Comparison of ENCODE assay signal across 12 mouse cellular contexts in the genomic region with DNA sequence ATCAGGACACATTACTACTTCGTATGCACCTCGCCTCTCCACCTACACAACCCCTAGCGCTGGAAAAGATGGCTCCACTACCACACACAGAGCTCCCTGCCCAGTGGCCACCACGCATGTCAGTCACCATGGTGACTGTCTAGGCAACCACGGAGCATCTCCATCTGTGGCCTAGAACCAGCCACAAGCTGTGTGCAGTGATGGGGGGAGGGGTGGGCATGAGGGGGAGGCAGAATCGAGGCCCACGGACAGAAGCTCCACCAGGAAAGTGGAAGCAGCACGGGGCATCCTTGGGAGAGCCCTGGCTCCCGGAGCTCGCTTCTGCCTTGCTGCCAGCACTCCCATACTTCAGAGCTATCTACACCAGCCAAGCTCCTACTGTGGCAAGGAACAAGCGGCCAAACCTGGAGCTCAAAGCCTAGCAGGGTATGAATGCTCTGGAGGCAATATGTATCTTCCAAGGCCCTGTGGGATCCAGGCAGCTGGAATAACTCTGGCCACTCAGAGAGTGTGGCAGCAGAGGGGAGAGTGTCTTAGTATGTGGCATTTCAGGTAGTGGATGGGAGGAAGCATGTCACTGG. TPM values are rescaled to one million over a fixed set of nuclear protein-coding genes. Genes with fewer than 3 reads are reported as not detected.
DNase-seq lines count a peak whose midpoint lies in the region; ATAC-seq and TF ChIP-seq lines count a peak whose summit lies in the region.
"Had no signal": no experiment of that assay in that cellular context is flagged by ENCODE, and none has a peak within 500 bp of the region (broad histone marks: within the 10 kb centered on the region; RNA-seq: fewer than 3 reads in every experiment).

No protein-coding gene starts in this region.

- peak; percentile 5 for DNase-seq in thymus, postnatal 4 days
- no peak for DNase-seq in thymus, adult 2 months
- peak; percentile 59 to 66 for DNase-seq in cerebellum, postnatal 36 days
- DNase-seq in left cerebral cortex, postnatal 10 days (ENCODE audit: extremely low spot score in 1 of 2, low spot score in 2 of 2) = peak; percentile 71
- DNase-seq in liver, postnatal 0 days = no peak
- no peak for DNase-seq in spleen, adult 18-20 months
- no peak for DNase-seq in kidney, postnatal 4 days
- DNase-seq: thymus, postnatal 25 days had no signal

- H3K36me3 ChIP-seq in thymus, adult 2 months (ENCODE audit: control insufficient read depth, insufficient read depth, low read length) = no peaks in the 10 kb centered on the region
- peaks cover 39% of the 10 kb centered on the region for H3K36me3 ChIP-seq in liver, postnatal 0 days (replicated peaks; ENCODE audit: insufficient read depth, low read length)
- H3K36me3 ChIP-seq: G1E had no signal

- no peak overlapping the region for H3K9ac ChIP-seq in liver, postnatal 0 days (replicated peaks)
- H3K9ac ChIP-seq: neural tube, embryonic 12.5 days had no signal

- H3K4me1 ChIP-seq in thymus, adult 2 months (replicated peaks; ENCODE audit: control insufficient read depth, insufficient read depth, low read length) = peaks cover 13% of the 10 kb centered on the region
- H3K4me1 ChIP-seq in liver, postnatal 0 days (ENCODE audit: insufficient read depth) = peaks cover 16% of the 10 kb centered on the region

- no peak overlapping the region for H3K4me3 ChIP-seq in thymus, adult 2 months (ENCODE audit: control insufficient read depth, insufficient read depth, low read length)
- no peak overlapping the region for H3K4me3 ChIP-seq in liver, postnatal 0 days (ENCODE audit: low read depth, low read length)
- H3K4me3 ChIP-seq: midbrain, embryonic 10.5 days; neural tube, embryonic 12.5 days had no signal

- TF ChIP-seq CTCF in thymus, adult 2 months (IDR thresholded peaks at IDR 0.05; ENCODE audit: borderline replicate concordance, control insufficient read depth, extremely low read depth, insufficient read depth, low read length, poor library complexity) = no peak
- no peak for TF ChIP-seq CTCF in liver, postnatal 0 days (IDR thresholded peaks at IDR 0.05; ENCODE audit: low read depth)

- H3K27me3 ChIP-seq in thymus, adult 2 months (ENCODE audit: control insufficient read depth, insufficient read depth, low read length) = no peaks in the 10 kb centered on the region
- H3K27me3 ChIP-seq in liver, postnatal 0 days (ENCODE audit: insufficient read depth, low read length) = no peaks in the 10 kb centered on the region
- H3K27me3 ChIP-seq: neural tube, embryonic 12.5 days had no signal

- 87% methylated on average over 11 of the region's 11 CpGs for WGBS in thymus, adult 2 months
- 82% methylated on average over 11 of the region's 11 CpGs for WGBS in liver, postnatal 0 days (ENCODE audit: insufficient replicate concordance)

- no peaks in the 10 kb centered on the region for H3K9me3 ChIP-seq in liver, postnatal 0 days (ENCODE audit: low read length)
- H3K9me3 ChIP-seq: G1E; midbrain, embryonic 10.5 days; neural tube, embryonic 12.5 days had no signal

- no peak overlapping the region for H3K4me2 ChIP-seq in liver, postnatal 0 days (ENCODE audit: low read depth, low read length)
- H3K4me2 ChIP-seq: heart, embryonic 11.5 days; neural tube, embryonic 12.5 days had no signal

- intact Hi-C loops in left cerebral cortex, postnatal 10 days (cut with DNase I) = loop anchor here (2.0 to 5.0 kb wide), 2 partner anchors 53 to 89 kb away; a partner anchor contains a TSS

- no peak for TF ChIP-seq EP300 in liver, postnatal 0 days (IDR thresholded peaks at IDR 0.05; ENCODE audit: low read depth)

- no peak overlapping the region for H3K27ac ChIP-seq in thymus, adult 2 months (ENCODE audit: control insufficient read depth, insufficient read depth, low read length)
- no peak overlapping the region for H3K27ac ChIP-seq in liver, postnatal 0 days (ENCODE audit: low read depth)
- H3K27ac ChIP-seq: midbrain, embryonic 10.5 days; neural tube, embryonic 12.5 days had no signal

- no peak for ATAC-seq in liver, postnatal 0 days

- TF ChIP-seq POLR2A in thymus, adult 2 months (IDR thresholded peaks at IDR 0.05; ENCODE audit: control insufficient read depth, extremely low read depth, insufficient read depth, low read length, poor library complexity) = no peak

RNA-seq across cellular contexts. Expression of a gene that starts 47.1 kb away (rescaled TPM):
- 23.8 and 24.2 TPM in 2 replicates for polyA plus RNA-seq in thymus, adult 2 months (2012; rRNA removed)
- total RNA-seq in left cerebral cortex, postnatal 10 days (2021) = 10 to 100 TPM; 38.9 to 39.3 TPM
- 10.3 and 12.4 TPM in 2 replicates for polyA plus RNA-seq in liver, postnatal 0 days (2015; fragmentation: Nextera tagmentation; extraction: Ambion mirVana)

RNA-seq across cellular contexts. Expression of a gene that starts 52.3 kb away (rescaled TPM):
- 10.5 and 10.7 TPM in 2 replicates for polyA plus RNA-seq in thymus, adult 2 months (2012; rRNA removed)
- 10 to 100 TPM; 76.4 to 80.0 TPM for total RNA-seq in left cerebral cortex, postnatal 10 days (2021)
- 29.7 and 31.8 TPM in 2 replicates for polyA plus RNA-seq in liver, postnatal 0 days (2015; fragmentation: Nextera tagmentation; extraction: Ambion mirVana)

RNA-seq across cellular contexts. Expression of a gene that starts 59.9 kb away (rescaled TPM):
- polyA plus RNA-seq in thymus, adult 2 months (2012; rRNA removed) = 0.39 and 0.54 TPM in 2 replicates
- 1 to 10 TPM; 1.4 to 2.1 TPM for total RNA-seq in left cerebral cortex, postnatal 10 days (2021)
- 0.05 and 0.06 TPM in 2 replicates for polyA plus RNA-seq in liver, postnatal 0 days (2015; fragmentation: Nextera tagmentation; extraction: Ambion mirVana)
- polyA plus RNA-seq: G1E had no signal

Comparison
In these comparisons a context has a peak if more than half of its experiments do, and no peak if none do; other contexts are left out.
1. DNase-seq: peak in thymus, postnatal 4 days (single experiment), cerebellum, postnatal 36 days (2 of 2) and left cerebral cortex, postnatal 10 days (2 of 2); none in thymus, adult 2 months (single experiment), liver, postnatal 0 days (single experiment), spleen, adult 18-20 months (0 of 2) and kidney, postnatal 4 days (0 of 2).